ENCODE assay signal across 26 mouse cellular contexts in the genomic region with DNA sequence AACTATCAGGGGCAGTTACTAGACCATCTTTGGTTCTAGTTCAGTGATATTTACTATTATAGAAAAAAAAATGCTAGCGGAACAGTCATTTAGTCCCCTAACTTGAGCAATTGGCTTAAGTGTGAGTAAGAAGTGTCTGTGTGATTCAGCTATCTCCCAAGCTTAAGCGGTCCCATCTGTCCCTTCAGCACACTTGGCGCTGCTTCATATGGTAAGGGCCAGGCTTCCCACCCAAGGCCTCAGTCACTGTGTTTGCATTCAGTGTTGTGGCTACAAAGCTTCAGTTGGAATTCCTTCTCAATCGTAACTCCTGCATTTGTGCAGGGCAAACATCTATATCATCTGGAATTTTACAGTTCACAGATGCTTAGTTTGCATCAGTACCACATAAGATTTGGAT.
A peak's percentile ranks its signal among the peaks of the same experiment; 100 is the strongest.
DNase-seq lines count a peak whose midpoint lies in the region; ATAC-seq lines count a peak whose summit lies in the region.
"Had no signal": no experiment of that assay in that cellular context is flagged by ENCODE, and none has a peak within 500 bp of the region (broad histone marks: within the 10 kb centered on the region; RNA-seq: fewer than 3 reads in every experiment).

No protein-coding gene starts in this region.

- H3K27me3 ChIP-seq in midbrain, embryonic 11.5 days (ENCODE audit: control insufficient read depth, insufficient read depth, low read length), result no peaks in the 10 kb centered on the region
- no peaks in the 10 kb centered on the region for H3K27me3 ChIP-seq in midbrain, embryonic 16.5 days (ENCODE audit: control insufficient read depth, insufficient read depth, low read depth, low read length)
- H3K27me3 ChIP-seq: CH12.LX; embryonic facial prominence, embryonic 13.5 days; embryonic facial prominence, embryonic 15.5 days; forebrain, embryonic 12.5 days had no signal

- DNase-seq in cerebellum, postnatal 10 days, result peak; percentile 54 to 69
- DNase-seq in cerebellum, postnatal 25 days, result no peak
- peak; percentile 17 for DNase-seq in midbrain, embryonic 11.5 days (ENCODE audit: low spot score, missing footprints)
- DNase-seq in brain, adult 2 months (ENCODE audit: low read depth, low spot score), result peak; percentile 45
- DNase-seq: adrenal gland, adult 8-10 months; adrenal gland, postnatal 14 days; adrenal gland, postnatal 36 days; B cell, adult 2 months; cerebellum, adult 11-12 months; cerebellum, adult 2 months; cerebellum, adult 9-10 months; cerebellum, postnatal 36 days; embryo, embryonic 11 days had no signal

- ATAC-seq in midbrain, embryonic 11.5 days (ENCODE audit: low FRiP score), result no peak
- ATAC-seq in midbrain, embryonic 16.5 days, result no peak
- ATAC-seq: activated CD4-positive, CD25-positive, alpha-beta regulatory T cell, adult 4 months; CD4-positive, CD25-positive, alpha-beta regulatory T cell, adult 4 months; forebrain, embryonic 14.5 days; forebrain, embryonic 16.5 days; Patski had no signal

- H3K36me3 ChIP-seq in midbrain, embryonic 11.5 days (ENCODE audit: control insufficient read depth, insufficient read depth, low read length), result no peaks in the 10 kb centered on the region
- H3K36me3 ChIP-seq in midbrain, embryonic 16.5 days (ENCODE audit: control insufficient read depth, insufficient read depth, low read length), result no peaks in the 10 kb centered on the region
- H3K36me3 ChIP-seq: embryonic facial prominence, embryonic 13.5 days; embryonic facial prominence, embryonic 15.5 days; forebrain, embryonic 10.5 days; forebrain, embryonic 12.5 days; G1E had no signal

- no peak overlapping the region for H3K9ac ChIP-seq in midbrain, embryonic 11.5 days (ENCODE audit: low read length)
- no peak overlapping the region for H3K9ac ChIP-seq in midbrain, embryonic 16.5 days (ENCODE audit: low read depth, low read length)
- H3K9ac ChIP-seq: embryonic facial prominence, embryonic 13.5 days; embryonic facial prominence, embryonic 15.5 days; forebrain, embryonic 12.5 days had no signal

- WGBS in midbrain, embryonic 11.5 days, result 92% methylated on average over 4 of the region's 4 CpGs
- WGBS in midbrain, embryonic 16.5 days, result 94% methylated on average over 4 of the region's 4 CpGs

- no peak overlapping the region for H3K4me3 ChIP-seq in midbrain, embryonic 11.5 days (ENCODE audit: low read depth, low read length)
- H3K4me3 ChIP-seq in midbrain, embryonic 16.5 days (ENCODE audit: low read depth, low read length), result no peak overlapping the region
- H3K4me3 ChIP-seq: embryonic facial prominence, embryonic 13.5 days; embryonic facial prominence, embryonic 15.5 days; erythroblast, embryonic 14.5 days; forebrain, embryonic 10.5 days; forebrain, embryonic 12.5 days had no signal

- no peak overlapping the region for H3K4me2 ChIP-seq in midbrain, embryonic 11.5 days
- H3K4me2 ChIP-seq in midbrain, embryonic 16.5 days (ENCODE audit: low read length), result no peak overlapping the region
- H3K4me2 ChIP-seq: embryonic facial prominence, embryonic 13.5 days; embryonic facial prominence, embryonic 15.5 days; forebrain, embryonic 12.5 days had no signal

- H3K27ac ChIP-seq in midbrain, embryonic 11.5 days (ENCODE audit: low read depth, low read length), result no peak overlapping the region
- H3K27ac ChIP-seq in midbrain, embryonic 16.5 days (ENCODE audit: low read length), result no peak overlapping the region
- H3K27ac ChIP-seq: embryonic facial prominence, embryonic 13.5 days; embryonic facial prominence, embryonic 15.5 days; forebrain, embryonic 10.5 days; forebrain, embryonic 12.5 days had no signal

- no peaks in the 10 kb centered on the region for H3K9me3 ChIP-seq in midbrain, embryonic 11.5 days (ENCODE audit: control insufficient read depth, low read length)
- H3K9me3 ChIP-seq in midbrain, embryonic 16.5 days (replicated peaks; ENCODE audit: control insufficient read depth, low read length, poor library complexity, severe bottlenecking), result no peaks in the 10 kb centered on the region
- H3K9me3 ChIP-seq: embryonic facial prominence, embryonic 13.5 days; embryonic facial prominence, embryonic 15.5 days; forebrain, embryonic 10.5 days; forebrain, embryonic 12.5 days; G1E had no signal

- no peaks in the 10 kb centered on the region for H3K4me1 ChIP-seq in midbrain, embryonic 11.5 days (ENCODE audit: control insufficient read depth, insufficient read depth, low read length)
- H3K4me1 ChIP-seq in midbrain, embryonic 16.5 days (ENCODE audit: control insufficient read depth, insufficient read depth, low read length), result peaks cover 2% of the 10 kb centered on the region; the same call in 1 of the 2 replicates
- H3K4me1 ChIP-seq: embryonic facial prominence, embryonic 13.5 days; forebrain, embryonic 12.5 days had no signal

Comparison
In these comparisons a context has a peak if more than half of its experiments do, and no peak if none do; other contexts are left out.
1. DNase-seq: peak in cerebellum, postnatal 10 days (2 of 2), midbrain, embryonic 11.5 days (single experiment) and brain, adult 2 months (single experiment); none in cerebellum, postnatal 25 days (0 of 2).